Mouse (Mus musculus): ENCODE results near the gene Casq1. TPM values are rescaled to one million over a fixed set of nuclear protein-coding genes. Genes with fewer than 3 reads are reported as not detected.

Casq1 gene
- polyA plus RNA-seq, 1 experiment from 2014 or later: 22.8 TPM

DNA sequence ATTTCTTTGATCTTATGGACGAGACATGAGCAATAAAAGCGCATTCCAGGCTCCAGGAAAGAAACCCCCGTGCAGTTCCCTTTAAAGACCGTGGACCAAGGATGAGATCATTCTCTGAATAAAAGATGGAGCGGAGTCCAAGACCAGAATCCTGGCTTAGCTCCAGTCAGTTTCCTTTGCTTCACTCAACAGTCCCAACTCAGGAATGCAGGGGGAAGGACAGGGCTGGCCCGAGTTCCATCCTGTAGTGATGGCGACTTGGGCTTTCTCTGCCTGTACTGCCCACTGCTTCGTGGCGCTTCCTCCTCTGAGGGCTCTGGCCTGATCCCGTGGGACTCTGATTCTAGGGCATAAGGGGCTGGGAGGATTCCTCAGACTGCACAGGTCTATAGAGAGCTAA lies 746 bp upstream of the Casq1 start:
- Histone ChIP-seq H3K9ac (ENCODE audit: low read depth, low read length) (no peak overlapping the region), H3K9me3 (ENCODE audit: control insufficient read depth) (no peaks in the 10 kb centered on the region)
- no peak for TF ChIP-seq CTCF (IDR thresholded peaks at IDR 0.05; ENCODE audit: low read depth)

DNA sequence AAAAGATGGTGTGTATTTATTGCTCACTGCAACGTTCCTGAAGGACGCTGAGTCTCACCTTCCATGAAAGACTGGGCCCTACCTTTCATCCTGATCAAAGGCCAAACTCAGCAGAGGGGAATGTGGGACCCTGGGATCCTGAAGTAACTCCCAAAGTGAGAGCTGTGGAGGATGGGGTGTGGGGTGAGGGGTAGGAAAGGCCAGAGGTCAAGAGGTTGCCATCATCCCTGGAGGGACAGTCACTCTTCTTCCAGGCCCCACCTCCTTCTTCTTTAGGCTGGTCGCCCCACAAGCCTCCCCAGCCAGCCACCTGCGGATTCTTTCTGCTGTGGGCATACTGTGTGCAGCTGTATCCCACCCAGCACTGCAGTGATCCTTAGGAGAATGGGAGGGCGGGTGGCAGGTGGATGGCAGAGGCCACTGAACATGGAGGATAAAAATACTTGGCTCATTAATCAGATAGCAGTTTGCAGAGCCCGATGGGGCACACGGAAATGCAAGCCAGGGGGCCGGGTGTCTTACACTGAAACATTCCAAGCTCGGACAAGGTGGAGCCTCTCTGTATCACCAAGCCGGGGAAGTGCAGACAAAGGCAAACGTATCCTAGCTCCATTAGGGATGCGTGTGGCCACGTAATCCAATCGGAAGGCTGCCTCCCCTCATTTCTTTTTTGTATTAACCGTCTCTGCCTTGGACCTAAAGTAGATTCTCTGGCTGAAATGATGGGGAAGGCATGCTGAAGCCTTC lies 1.3 kb downstream of the Casq1 start:
- no peak for TF ChIP-seq CTCF (IDR thresholded peaks at IDR 0.05; ENCODE audit: low read depth)
- WGBS: 66% methylated on average over 15 of the region's 15 CpGs
- Histone ChIP-seq H3K4me3 (ENCODE audit: low read depth, low read length) (no peak overlapping the region), H3K4me2 (replicated peaks; ENCODE audit: low read depth) (no peak overlapping the region), H3K9me3 (ENCODE audit: control insufficient read depth) (no peaks in the 10 kb centered on the region), H3K9ac (ENCODE audit: low read depth, low read length) (no peak overlapping the region), H3K4me1 (replicated peaks; ENCODE audit: control insufficient read depth, insufficient read depth, low read length) (no peaks in the 10 kb centered on the region; the same call in 1 of the 2 replicates), H3K27ac (ENCODE audit: low read depth, low read length) (no peak overlapping the region), H3K36me3 (ENCODE audit: control insufficient read depth, insufficient read depth) (no peaks in the 10 kb centered on the region), H3K27me3 (replicated peaks; ENCODE audit: control insufficient read depth, insufficient read depth, low read length) (no peaks in the 10 kb centered on the region)
- ATAC-seq: no peak

More for the DNA sequence above, 746 bp upstream of the Casq1 start:
- 33% methylated on average over 10 of the region's 10 CpGs for WGBS
- no peaks in the 10 kb centered on the region for H3K27me3 ChIP-seq (replicated peaks; ENCODE audit: control insufficient read depth, insufficient read depth, low read length)
- H3K4me2 ChIP-seq (replicated peaks; ENCODE audit: low read depth): no peak overlapping the region
- H3K27ac ChIP-seq (ENCODE audit: low read depth, low read length): peak overlapping the region; percentile 37; the same call in 1 of the 2 replicates
- no peaks in the 10 kb centered on the region for H3K36me3 ChIP-seq (ENCODE audit: control insufficient read depth, insufficient read depth)
- no peak overlapping the region for H3K4me3 ChIP-seq (ENCODE audit: low read depth, low read length)
- no peaks in the 10 kb centered on the region; the same call in 1 of the 2 replicates for H3K4me1 ChIP-seq (replicated peaks; ENCODE audit: control insufficient read depth, insufficient read depth, low read length)
- ATAC-seq: peak; percentile 16; the same call in 1 of the 2 replicates

GRCm38 (mm10) chr1:172217148-172217547 lies 2.5 kb downstream of the Casq1 start:
- WGBS: 1% methylated on average over 5 of the region's 5 CpGs
- Histone ChIP-seq H3K36me3 (ENCODE audit: control insufficient read depth, insufficient read depth) (no peaks in the 10 kb centered on the region), H3K9me3 (ENCODE audit: control insufficient read depth) (no peaks in the 10 kb centered on the region), H3K27ac (ENCODE audit: low read depth, low read length) (0 out of 2 replicates have a peak overlapping the region, but pooled peaks have one; percentile 5), H3K27me3 (replicated peaks; ENCODE audit: control insufficient read depth, insufficient read depth, low read length) (no peaks in the 10 kb centered on the region), H3K4me1 (replicated peaks; ENCODE audit: control insufficient read depth, insufficient read depth, low read length) (no peaks in the 10 kb centered on the region; the same call in 1 of the 2 replicates), H3K4me3 (ENCODE audit: low read depth, low read length) (no peak overlapping the region), H3K4me2 (replicated peaks; ENCODE audit: low read depth) (peak overlapping the region; percentile 47), H3K9ac (ENCODE audit: low read depth, low read length) (no peak overlapping the region)
- ATAC-seq: peak; percentile 80
- peak; percentile 97 for TF ChIP-seq CTCF (IDR thresholded peaks at IDR 0.05; ENCODE audit: low read depth)

- H3K4me3 ChIP-seq (ENCODE audit: low read depth, low read length): no peak overlapping the region
- H3K27ac ChIP-seq (ENCODE audit: low read depth, low read length): no peak overlapping the region
- H3K9me3 ChIP-seq (ENCODE audit: control insufficient read depth): no peaks in the 10 kb centered on the region
- H3K27me3 ChIP-seq (replicated peaks; ENCODE audit: control insufficient read depth, insufficient read depth, low read length): no peaks in the 10 kb centered on the region
- H3K4me2 ChIP-seq (replicated peaks; ENCODE audit: low read depth): no peak overlapping the region
- H3K36me3 ChIP-seq (ENCODE audit: control insufficient read depth, insufficient read depth): no peaks in the 10 kb centered on the region
- no peak for TF ChIP-seq CTCF (IDR thresholded peaks at IDR 0.05; ENCODE audit: low read depth)
- no peak for ATAC-seq
- H3K9ac ChIP-seq (ENCODE audit: low read depth, low read length): no peak overlapping the region
- WGBS: 48% methylated on average over 3 of the region's 3 CpGs
- no peaks in the 10 kb centered on the region for H3K4me1 ChIP-seq (replicated peaks; ENCODE audit: control insufficient read depth, insufficient read depth, low read length)
These were observed 4.9 kb downstream of the Casq1 start for GRCm38 (mm10) chr1:172214748-172215147.

DNA sequence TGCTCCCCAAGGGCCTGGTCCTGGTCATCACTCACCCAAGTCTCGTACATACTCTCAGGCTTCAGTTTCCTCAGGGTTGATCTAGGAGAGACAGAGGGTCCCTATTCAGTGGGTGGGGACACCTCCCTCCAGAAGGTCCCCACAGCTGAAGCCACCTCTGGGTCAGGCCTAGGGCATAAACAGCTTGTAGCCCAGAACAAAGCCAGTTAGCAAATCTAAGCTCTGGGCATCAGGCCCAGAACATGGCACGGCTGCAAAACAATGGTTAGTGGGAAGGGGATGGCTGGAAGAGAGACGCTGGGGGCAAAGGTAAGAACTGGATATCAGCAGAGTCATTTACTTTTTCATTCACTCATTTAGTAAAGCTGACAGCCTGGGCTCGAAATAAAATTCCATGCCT lies 5.9 kb downstream of the Casq1 start:
- 65% methylated on average over 4 of the region's 4 CpGs for WGBS
- Histone ChIP-seq H3K9me3 (ENCODE audit: control insufficient read depth) (no peaks in the 10 kb centered on the region), H3K9ac (ENCODE audit: low read depth, low read length) (no peak overlapping the region), H3K27me3 (replicated peaks; ENCODE audit: control insufficient read depth, insufficient read depth, low read length) (no peaks in the 10 kb centered on the region), H3K4me1 (replicated peaks; ENCODE audit: control insufficient read depth, insufficient read depth, low read length) (no peaks in the 10 kb centered on the region), H3K36me3 (ENCODE audit: control insufficient read depth, insufficient read depth) (no peaks in the 10 kb centered on the region), H3K27ac (ENCODE audit: low read depth, low read length) (no peak overlapping the region), H3K4me3 (ENCODE audit: low read depth, low read length) (no peak overlapping the region), H3K4me2 (replicated peaks; ENCODE audit: low read depth) (no peak overlapping the region)
- no peak for TF ChIP-seq CTCF (IDR thresholded peaks at IDR 0.05; ENCODE audit: low read depth)
- ATAC-seq: no peak

GRCm38 (mm10) chr1:172212776-172213175 lies 6.9 kb downstream of the Casq1 start:
- Histone ChIP-seq H3K27ac (ENCODE audit: low read depth, low read length) (no peak overlapping the region), H3K4me3 (ENCODE audit: low read depth, low read length) (no peak overlapping the region), H3K9ac (ENCODE audit: low read depth, low read length) (no peak overlapping the region), H3K27me3 (replicated peaks; ENCODE audit: control insufficient read depth, insufficient read depth, low read length) (no peaks in the 10 kb centered on the region), H3K9me3 (ENCODE audit: control insufficient read depth) (no peaks in the 10 kb centered on the region), H3K4me2 (replicated peaks; ENCODE audit: low read depth) (no peak overlapping the region), H3K4me1 (replicated peaks; ENCODE audit: control insufficient read depth, insufficient read depth, low read length) (no peaks in the 10 kb centered on the region), H3K36me3 (ENCODE audit: control insufficient read depth, insufficient read depth) (no peaks in the 10 kb centered on the region)
- no peak for ATAC-seq
- 55% methylated on average over 5 of the region's 5 CpGs for WGBS
- no peak for TF ChIP-seq CTCF (IDR thresholded peaks at IDR 0.05; ENCODE audit: low read depth)
